Mouse (Mus musculus) liver, embryonic 14.5 days (tissue): Measurements from ENCODE around the gene Supt5. TPM values are rescaled to one million over a fixed set of nuclear protein-coding genes. Genes with fewer than 3 reads are reported as not detected.

ENCODE experiments used
- ATAC-seq: fragments of 200-750 bp; cut with Nextera tagmentation; 2 replicates; pipeline ENCODE4 v1.8.0; 2017; ENCODE audit warnings: moderate number of reproducible peaks, mild to moderate bottlenecking, moderate library complexity; ENCODE audit not compliant: insufficient read depth
- DNase-seq, 3 experiments: peaks; one replicate each; pipeline ENCODE4 v3.0.0-alpha.2; 2012 to 2013; ENCODE audit warnings: low read depth in 3 of 3, low spot score in 3 of 3
- H3K27ac ChIP-seq: fragments of 300-500 bp; sonication (generic); 2 replicates; pipeline ENCODE4 v1.5.1; 2014; ENCODE audit warnings: moderate library complexity, mild to moderate bottlenecking, control low read depth, inconsistent platforms
- H3K27me3 ChIP-seq: fragments of 300-500 bp; sonication (generic); 2 replicates; pipeline ENCODE4 v1.6.1; 2014; ENCODE audit warnings: mild to moderate bottlenecking, low read length, moderate library complexity; ENCODE audit not compliant: control insufficient read depth, insufficient read depth
- H3K36me3 ChIP-seq: fragments of 300-500 bp; sonication (generic); replicated peaks from 2 replicates; pipeline ENCODE4 v1.6.1; 2014; ENCODE audit warnings: low read depth; ENCODE audit not compliant: control insufficient read depth, insufficient read depth
- H3K4me1 ChIP-seq, 2 experiments: fragments of 200-500 bp in 1 of 2; fragments of 300-500 bp in 1 of 2; sonication (generic) in 1 of 2; replicated peaks; 2 replicates each; pipeline ENCODE4 v1.6.1; 2012 to 2014; ENCODE audit warnings: antibody characterized with exemption in 1 of 2, inconsistent platforms in 1 of 2, low read length in 1 of 2; ENCODE audit not compliant: control insufficient read depth in 2 of 2, insufficient read depth in 2 of 2
- H3K4me2 ChIP-seq: fragments of 300-500 bp; sonication (generic); 2 replicates; pipeline ENCODE4 v1.6.1; 2014; ENCODE audit warnings: low read depth, mild to moderate bottlenecking, control low read depth, moderate library complexity
- H3K4me3 ChIP-seq, 2 experiments: fragments of 200-500 bp in 1 of 2; fragments of 300-500 bp in 1 of 2; sonication (generic) in 1 of 2; 2 replicates each; pipeline ENCODE4 v1.5.1; 2012 to 2014; ENCODE audit warnings: low read depth in 2 of 2, low read length in 2 of 2, mild to moderate bottlenecking in 2 of 2, control low read depth in 1 of 2, inconsistent platforms in 1 of 2, moderate library complexity in 1 of 2; ENCODE audit not compliant: insufficient read depth in 1 of 2
- H3K9ac ChIP-seq: fragments of 300-500 bp; sonication (generic); replicated peaks from 2 replicates; pipeline ENCODE4 v1.6.1; 2014; ENCODE audit warnings: mild to moderate bottlenecking, control low read depth, moderate library complexity
- H3K9me3 ChIP-seq: fragments of 300-500 bp; sonication (generic); 2 replicates; pipeline ENCODE4 v1.6.1; 2016; ENCODE audit warnings: low read length, mixed read lengths; ENCODE audit not compliant: control insufficient read depth
- CTCF ChIP-seq: IDR thresholded peaks from 2 replicates; pipeline ENCODE4 v1.5.1; 2016; ENCODE audit warnings: antibody characterized with exemption, low read depth, control low read depth
- EP300 ChIP-seq: IDR thresholded peaks from 2 replicates; pipeline ENCODE4 v1.6.1; 2016; ENCODE audit warnings: antibody characterized with exemption, low read depth
- WGBS: fragments of 180-500 bp; shearing (Covaris S2); extraction: QIAGEN DNeasy Blood & Tissue Kit; methylation state at CpG from one replicate; pipeline ENCODE4 v1.1.7; 2014; ENCODE audit not compliant: insufficient replicate concordance; 5-methylcytosine and 5-hydroxymethylcytosine counted together
- polyA plus RNA-seq, 2 experiments: library from polyadenylated mRNA; depleted of rRNA in 1 of 2; stranded (reverse) in 1 of 2; unstranded in 1 of 2; fragments of >200 nt; fragmentation: Nextera tagmentation in 1 of 2; extraction: Ambion mirVana in 1 of 2; gene quantifications; 2 replicates each; pipeline versions ENCODE4 v1.2.1 to v1.2.3; 2012 to 2014

Supt5 gene
- polyA plus RNA-seq, 2 experiments: 21.7 to 29.6 TPM

GRCm38 (mm10) chr7:28318036-28318435 is 20.5 kb downstream of the Supt5 start:
- H3K36me3 ChIP-seq: peaks cover 80% of the 10 kb centered on the region
- TF ChIP-seq EP300: no peak
- TF ChIP-seq CTCF: no peak
- WGBS: 66% methylated on average over 3 of the region's 3 CpGs

DNA sequence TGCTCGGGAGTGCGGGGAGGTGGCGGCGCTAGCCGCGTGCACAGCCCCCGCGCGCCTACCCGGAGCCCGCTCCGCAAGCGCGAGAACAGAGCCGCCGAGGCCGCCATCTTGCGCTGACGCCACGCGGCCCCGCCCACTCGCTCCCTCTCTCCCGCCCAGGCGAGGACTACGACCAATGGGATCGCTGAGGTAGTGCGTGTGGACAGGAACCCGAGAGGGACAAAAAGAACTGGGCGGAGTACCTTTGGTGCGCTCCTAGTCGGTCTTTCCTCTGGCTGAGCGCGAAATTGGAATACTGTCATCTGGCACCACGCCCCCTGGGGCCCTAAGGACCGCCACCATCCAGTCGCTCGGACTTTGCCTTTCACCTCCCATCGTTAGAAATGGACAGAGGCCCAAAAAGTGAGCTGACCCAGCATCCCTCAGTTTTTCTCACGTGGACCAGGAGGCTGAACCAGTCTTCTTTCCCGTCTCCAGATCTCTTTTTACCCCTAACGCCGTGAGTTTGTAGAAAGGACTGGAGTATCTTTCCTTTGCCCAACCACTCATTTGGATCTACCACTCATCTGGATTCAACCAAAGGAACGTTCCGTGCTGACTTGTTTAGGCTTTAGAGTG is 26.5 kb downstream of the Supt5 start, which contains the start of gene Timm50:
Gene Timm50 (minus strand): TSS at position 147 of the 618 bp plus-strand sequence.
- Histone ChIP-seq H3K4me1 (peaks cover 4 to 6% of the 10 kb centered on the region in 2 experiments; a peak in 3 of 4 replicates), H3K27me3 (no peaks in the 10 kb centered on the region), H3K4me3 (peak within 1 kb of the TSS; percentile 95 to 99), H3K36me3 (peaks cover 40% of the 10 kb centered on the region), H3K9me3 (no peaks in the 10 kb centered on the region), H3K4me2 (peak within 1 kb of the TSS; percentile 97), H3K27ac (peak within 1 kb of the TSS; percentile 41), H3K9ac (peak within 1 kb of the TSS; percentile 94)
- ATAC-seq: peak; percentile 98
- peak; percentile 50; the same call in 1 of the 2 replicates for TF ChIP-seq EP300
- TF ChIP-seq CTCF: peak; percentile 36; the same call in 1 of the 2 replicates
- peak; percentile 93 to 95 (median 94) for DNase-seq
- WGBS: under 1% methylated on average over 45 of the region's 45 CpGs

More at GRCm38 (mm10) chr7:28318036-28318435, 20.5 kb downstream of the Supt5 start:
- Histone ChIP-seq H3K4me1 (no peaks in the 10 kb centered on the region; a peak in 1 of 4 replicates), H3K4me2 (no peak overlapping the region), H3K27ac (no peak overlapping the region), H3K27me3 (no peaks in the 10 kb centered on the region), H3K4me3 (no peak overlapping the region), H3K9me3 (no peaks in the 10 kb centered on the region), H3K9ac (no peak overlapping the region)
- DNase-seq (no peak), ATAC-seq (no peak)

DNA sequence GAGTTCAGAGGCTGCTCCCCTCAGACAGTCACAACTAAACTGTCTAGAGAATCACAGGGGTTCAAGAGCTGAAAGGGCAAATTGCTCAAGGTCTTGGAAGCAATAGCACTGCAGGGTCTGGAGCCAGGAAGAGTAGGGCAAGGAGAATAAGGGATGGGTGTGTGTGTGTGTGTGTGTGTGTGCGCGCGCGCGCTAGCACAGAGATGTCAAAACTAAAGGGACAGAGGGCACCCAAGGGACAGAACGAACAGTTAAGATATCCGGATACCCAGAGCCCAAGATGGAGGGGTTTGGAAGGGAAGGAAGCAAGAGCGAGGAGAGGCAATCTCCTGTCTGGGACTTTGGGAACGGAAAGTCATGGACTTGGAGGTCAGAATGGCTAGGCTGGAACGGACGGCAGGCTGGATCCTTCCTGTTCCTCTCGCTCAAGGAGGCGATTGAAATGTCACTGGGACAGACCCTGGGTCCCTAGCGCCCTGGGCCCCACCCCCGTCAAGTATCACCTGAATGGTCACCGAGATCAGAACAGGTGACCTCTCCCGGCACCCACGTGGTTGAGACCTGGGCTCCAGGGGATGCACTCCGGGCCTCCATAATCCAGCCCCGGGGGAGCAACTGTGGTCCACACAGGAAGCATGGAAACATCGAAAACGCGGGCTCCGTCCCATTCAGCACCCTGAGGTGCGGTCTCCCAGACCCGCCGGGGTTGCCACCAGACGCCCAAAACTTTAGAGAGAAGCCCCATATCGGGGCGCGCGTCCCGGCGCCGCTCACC is 27.2 kb downstream of the Supt5 start:
- Histone ChIP-seq H3K36me3 (peaks cover 39% of the 10 kb centered on the region), H3K27me3 (no peaks in the 10 kb centered on the region), H3K4me3 (peak overlapping the region; percentile 95 to 99), H3K4me1 (peaks cover 4 to 6% of the 10 kb centered on the region in 2 experiments; a peak in 3 of 4 replicates), H3K9me3 (no peaks in the 10 kb centered on the region), H3K9ac (peak overlapping the region; percentile 94), H3K27ac (peak overlapping the region; percentile 30; the same call in 1 of the 2 replicates), H3K4me2 (peak overlapping the region; percentile 97)
- no peak for TF ChIP-seq CTCF
- no peak for TF ChIP-seq EP300
- peak; percentile 55 for ATAC-seq
- DNase-seq: peak in 1 of 3 experiments; percentile 17
- WGBS: 3% methylated on average over 35 of the region's 35 CpGs

DNA sequence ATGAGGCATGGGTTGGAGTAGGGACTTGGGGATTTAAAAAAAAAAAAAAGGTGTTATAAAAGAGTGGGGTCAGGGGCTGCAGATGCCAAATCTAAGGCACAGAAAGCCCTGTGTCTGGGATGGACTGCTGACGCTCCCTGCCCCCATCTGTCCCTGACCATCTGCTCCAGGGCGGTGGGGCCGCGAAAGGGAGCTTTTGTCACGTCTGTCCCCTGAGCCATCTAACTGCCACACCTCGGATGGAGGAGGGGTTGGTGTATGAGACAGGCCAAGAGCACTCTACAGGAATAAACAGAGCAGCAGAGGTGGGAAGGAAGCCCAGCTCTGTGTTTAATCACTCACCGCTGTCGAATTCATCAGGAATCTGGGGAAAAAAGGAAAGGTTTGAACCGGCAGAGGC is 28.8 kb downstream of the Supt5 start:
- no peak overlapping the region for H3K27ac ChIP-seq
- DNase-seq (no peak), ATAC-seq (no peak)
- WGBS: 70% methylated on average over 9 of the region's 9 CpGs
- no peaks in the 10 kb centered on the region for H3K27me3 ChIP-seq
- TF ChIP-seq EP300: no peak
- no peak for TF ChIP-seq CTCF
- peaks cover 33% of the 10 kb centered on the region for H3K36me3 ChIP-seq
- peaks cover 4 to 6% of the 10 kb centered on the region in 2 experiments; a peak in 3 of 4 replicates for H3K4me1 ChIP-seq
- no peaks in the 10 kb centered on the region for H3K9me3 ChIP-seq
- H3K4me2 ChIP-seq: no peak overlapping the region
- no peak overlapping the region for H3K9ac ChIP-seq
- H3K4me3 ChIP-seq: no peak overlapping the region

DNA sequence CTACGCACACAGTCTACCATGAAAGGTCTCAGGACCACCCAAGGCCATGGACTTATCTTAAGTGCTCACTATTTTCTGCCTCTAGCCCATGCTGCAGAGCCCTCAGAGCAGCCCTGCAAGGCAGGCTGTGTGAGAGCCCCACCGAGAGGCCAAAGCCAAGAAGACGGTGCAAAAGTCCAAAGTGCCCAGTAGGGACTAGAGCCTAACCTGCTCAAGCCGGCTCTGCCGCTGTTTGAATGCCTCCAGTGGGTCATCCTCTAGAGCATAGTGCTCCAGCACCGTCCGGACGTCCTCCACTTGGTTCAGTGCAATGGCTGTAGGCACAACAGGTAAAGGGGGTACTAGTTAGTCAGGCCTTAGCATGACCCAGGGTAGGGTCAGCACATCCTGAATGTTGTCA is 32.3 kb downstream of the Supt5 start:
- H3K9ac ChIP-seq: no peak overlapping the region
- DNase-seq: no peak
- 86% methylated on average over 8 of the region's 8 CpGs for WGBS
- no peak for TF ChIP-seq EP300
- no peak for TF ChIP-seq CTCF
- ATAC-seq: no peak
- H3K4me1 ChIP-seq: peaks cover 0 to 5% of the 10 kb centered on the region in 2 experiments; a peak in 3 of 4 replicates
- H3K36me3 ChIP-seq: peaks cover 30% of the 10 kb centered on the region
- H3K4me3 ChIP-seq: no peak overlapping the region
- peaks cover 12% of the 10 kb centered on the region for H3K27me3 ChIP-seq
- no peak overlapping the region for H3K4me2 ChIP-seq
- H3K27ac ChIP-seq: no peak overlapping the region
- H3K9me3 ChIP-seq: no peaks in the 10 kb centered on the region
